Comparison of ENCODE assay signal across 17 mouse cellular contexts in the genomic region with DNA sequence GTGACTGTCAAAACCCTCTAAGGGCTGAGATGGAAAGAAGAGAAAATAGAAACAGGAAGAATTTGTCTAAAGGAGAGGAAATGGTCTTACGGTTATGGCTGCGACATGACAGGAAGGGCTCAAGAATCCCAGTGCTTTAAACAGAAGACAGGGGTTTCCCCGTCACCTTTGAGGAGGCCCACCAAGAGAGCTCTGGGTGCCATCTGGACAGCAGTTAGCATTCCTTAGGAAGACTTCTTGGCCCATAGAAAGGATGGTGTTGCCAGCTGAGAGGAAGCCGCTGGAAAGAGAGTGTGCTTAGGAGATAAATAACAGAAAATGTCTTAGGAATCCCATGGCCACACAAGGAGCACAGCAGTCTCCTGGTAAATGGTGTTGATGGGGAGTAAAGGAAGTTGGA. TPM values are rescaled to one million over a fixed set of nuclear protein-coding genes. Genes with fewer than 3 reads are reported as not detected.
"Had no signal": no experiment of that assay in that cellular context is flagged by ENCODE, and none has a peak within 500 bp of the region (broad histone marks: within the 10 kb centered on the region; RNA-seq: fewer than 3 reads in every experiment).

No protein-coding gene starts in this region.

- DNase-seq: liver, postnatal 0 days; right cerebral cortex, postnatal 14 days; thymus, adult 2 months; thymus, postnatal 25 days; thymus, postnatal 4 days had no signal

- H3K4me1 ChIP-seq: liver, embryonic 15.5 days; lung, embryonic 15.5 days; midbrain, embryonic 13.5 days; midbrain, embryonic 15.5 days; neural tube, embryonic 12.5 days; stomach, embryonic 15.5 days had no signal

- H3K27ac ChIP-seq: liver, embryonic 15.5 days; lung, embryonic 15.5 days; macrophage; midbrain, embryonic 13.5 days; midbrain, embryonic 15.5 days; neural tube, embryonic 12.5 days; stomach, embryonic 15.5 days; stomach, postnatal 0 days had no signal

- H3K4me3 ChIP-seq: liver, embryonic 15.5 days; lung, embryonic 15.5 days; megakaryocyte, embryonic 14.5 days; midbrain, embryonic 13.5 days; midbrain, embryonic 15.5 days; neural tube, embryonic 12.5 days; stomach, embryonic 15.5 days had no signal

- H3K36me3 ChIP-seq: liver, embryonic 15.5 days; lung, embryonic 15.5 days; midbrain, embryonic 13.5 days; midbrain, embryonic 15.5 days; neural tube, embryonic 12.5 days; stomach, embryonic 15.5 days had no signal

- H3K9me3 ChIP-seq: liver, embryonic 15.5 days; lung, embryonic 15.5 days; megakaryocyte, embryonic 14.5 days; midbrain, embryonic 13.5 days; midbrain, embryonic 15.5 days; neural tube, embryonic 12.5 days; stomach, embryonic 15.5 days had no signal

- H3K27me3 ChIP-seq: liver, embryonic 15.5 days; lung, embryonic 15.5 days; megakaryocyte, embryonic 14.5 days; midbrain, embryonic 13.5 days; midbrain, embryonic 15.5 days; neural tube, embryonic 12.5 days; stomach, embryonic 15.5 days had no signal

RNA-seq across cellular contexts. Expression of a gene that starts 34.3 kb away (rescaled TPM):
- total RNA-seq: megakaryocyte progenitor cell, adult 5-6 weeks; monocyte, adult 5-6 weeks had no signal
- polyA plus RNA-seq: liver, postnatal 0 days; macrophage; neural tube, embryonic 12.5 days; stomach, postnatal 0 days; testis, adult 2 months had no signal
